Mouse (Mus musculus) limb, embryonic 11.5 days (tissue): Measurements from ENCODE around the gene Socs5. TPM values are rescaled to one million over a fixed set of nuclear protein-coding genes. Genes with fewer than 3 reads are reported as not detected.
A peak's percentile ranks its signal among the peaks of the same experiment; 100 is the strongest.

Source experiments
- ATAC-seq: fragments of 200-750 bp; cut with Nextera tagmentation; 2 replicates; pipeline ENCODE4 v1.8.0; 2017; ENCODE audit warnings: low read depth; ENCODE audit not compliant: insufficient number of reproducible peaks, low FRiP score, low TSS enrichment
- DNase-seq: peaks from one replicate; pipeline ENCODE4 v3.0.0-alpha.2; 2015; ENCODE audit warnings: low spot score
- H3K27ac ChIP-seq: fragments of 300-500 bp; sonication (generic); replicated peaks from 2 replicates; pipeline ENCODE4 v1.5.1; 2014; ENCODE audit warnings: low read depth, mild to moderate bottlenecking, low read length
- H3K27me3 ChIP-seq: fragments of 300-500 bp; sonication (generic); 2 replicates; pipeline ENCODE4 v1.6.1; 2014; ENCODE audit warnings: mild to moderate bottlenecking, low read length, mixed read lengths; ENCODE audit not compliant: control insufficient read depth, insufficient read depth
- H3K36me3 ChIP-seq: fragments of 300-500 bp; sonication (generic); 2 replicates; pipeline ENCODE4 v1.6.1; 2014; ENCODE audit warnings: mild to moderate bottlenecking, low read length, moderate library complexity, mixed read lengths; ENCODE audit not compliant: control insufficient read depth, insufficient read depth
- H3K4me1 ChIP-seq: fragments of 300-500 bp; sonication (generic); 2 replicates; pipeline ENCODE4 v1.6.1; 2014; ENCODE audit warnings: low read length, mixed read lengths; ENCODE audit not compliant: control insufficient read depth, insufficient read depth
- H3K4me2 ChIP-seq: fragments of 300-500 bp; sonication (generic); 2 replicates; pipeline ENCODE4 v1.6.1; 2014; ENCODE audit warnings: low read depth, mild to moderate bottlenecking, moderate library complexity; ENCODE audit not compliant: severe bottlenecking
- H3K4me3 ChIP-seq: fragments of 300-500 bp; sonication (generic); 2 replicates; pipeline ENCODE4 v1.5.1; 2014; ENCODE audit warnings: low read depth, low read length
- H3K9ac ChIP-seq: fragments of 300-500 bp; sonication (generic); 2 replicates; pipeline ENCODE4 v1.6.1; 2014; ENCODE audit warnings: mild to moderate bottlenecking, low read length
- H3K9me3 ChIP-seq: fragments of 300-500 bp; sonication (generic); 2 replicates; pipeline ENCODE4 v1.6.1; 2016; ENCODE audit warnings: low read length; ENCODE audit not compliant: control insufficient read depth
- WGBS: fragments of 180-500 bp; shearing (Covaris S2); extraction: QIAGEN DNeasy Blood & Tissue Kit; methylation state at CpG from one replicate; pipeline ENCODE4 v1.1.7; 2014; 5-methylcytosine and 5-hydroxymethylcytosine counted together
- polyA plus RNA-seq: library from polyadenylated mRNA; unstranded; fragments of >200 nt; fragmentation: Nextera tagmentation; extraction: Ambion mirVana; gene quantifications from 2 replicates; pipeline ENCODE4 v1.2.1, GENCODE M21; 2014

Gene Socs5
- polyA plus RNA-seq, 1 experiment from 2014 or later = 14.4 TPM

GRCm38 (mm10) chr17:87141188-87141935, 33.9 kb downstream of the Socs5 start:
- H3K4me1 ChIP-seq = 0 out of 2 replicates have a peak, but pooled peaks cover 2% of the 10 kb centered on the region
- H3K9ac ChIP-seq = no peak overlapping the region
- 89% methylated on average over 9 of the region's 9 CpGs for WGBS
- no peak overlapping the region for H3K4me2 ChIP-seq
- no peaks in the 10 kb centered on the region for H3K9me3 ChIP-seq
- ATAC-seq (no peak), DNase-seq (no peak)
- H3K36me3 ChIP-seq = no peaks in the 10 kb centered on the region; the same call in 1 of the 2 replicates
- no peak overlapping the region for H3K4me3 ChIP-seq
- H3K27ac ChIP-seq = no peak overlapping the region
- H3K27me3 ChIP-seq = no peaks in the 10 kb centered on the region

GRCm38 (mm10) chr17:87142271-87142670, 34.8 kb downstream of the Socs5 start:
- 0 out of 2 replicates have a peak, but pooled peaks cover 2% of the 10 kb centered on the region for H3K4me1 ChIP-seq
- H3K4me2 ChIP-seq = no peak overlapping the region
- no peak overlapping the region for H3K4me3 ChIP-seq
- H3K27me3 ChIP-seq = no peaks in the 10 kb centered on the region
- no peak for DNase-seq
- WGBS = 58% methylated on average over 11 of the region's 11 CpGs
- no peak for ATAC-seq
- H3K9ac ChIP-seq = no peak overlapping the region
- H3K36me3 ChIP-seq = no peaks in the 10 kb centered on the region
- no peak overlapping the region for H3K27ac ChIP-seq
- H3K9me3 ChIP-seq = no peaks in the 10 kb centered on the region

GRCm38 (mm10) chr17:87143186-87143585, 35.7 kb downstream of the Socs5 start:
- no peak for ATAC-seq
- Histone ChIP-seq H3K9me3 (no peaks in the 10 kb centered on the region), H3K4me2 (no peak overlapping the region), H3K4me1 (0 out of 2 replicates have a peak, but pooled peaks cover 2% of the 10 kb centered on the region), H3K9ac (no peak overlapping the region), H3K27ac (no peak overlapping the region), H3K27me3 (no peaks in the 10 kb centered on the region), H3K4me3 (no peak overlapping the region), H3K36me3 (no peaks in the 10 kb centered on the region)
- WGBS = 71% methylated on average over 14 of the region's 14 CpGs
- no peak for DNase-seq

DNA sequence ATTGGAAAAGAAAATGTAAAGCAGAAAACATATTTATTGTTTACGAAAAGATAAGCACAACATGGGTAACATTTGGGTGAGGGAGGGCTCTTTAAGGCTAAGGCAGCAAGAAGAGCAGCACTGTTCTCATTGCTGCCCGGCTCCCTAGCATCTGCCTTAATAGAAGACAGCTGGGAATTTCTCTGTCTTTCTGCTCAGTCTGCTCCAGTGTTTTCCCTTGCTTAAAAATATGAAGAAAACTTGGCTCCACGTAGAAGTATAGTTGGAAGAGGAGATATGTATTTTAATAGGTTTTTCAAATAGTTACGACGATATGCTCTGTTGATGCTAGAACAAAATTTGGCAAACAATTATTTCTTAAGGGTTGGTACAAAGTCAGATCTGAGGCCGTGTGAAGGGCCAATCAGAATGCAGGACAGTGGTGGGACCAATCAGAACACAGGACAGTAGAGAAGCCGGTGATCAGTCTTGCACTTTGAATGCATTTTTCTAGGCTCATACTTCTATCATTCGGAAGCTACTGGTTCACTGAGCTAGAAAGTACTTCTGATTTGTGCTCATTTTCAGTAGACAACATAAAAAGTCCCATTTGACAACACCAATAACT, 39.0 kb downstream of the Socs5 start:
- ATAC-seq (no peak), DNase-seq (no peak)
- Histone ChIP-seq H3K4me2 (no peak overlapping the region), H3K27ac (no peak overlapping the region), H3K4me3 (no peak overlapping the region), H3K9ac (no peak overlapping the region), H3K4me1 (0 out of 2 replicates have a peak, but pooled peaks cover 2% of the 10 kb centered on the region), H3K36me3 (no peaks in the 10 kb centered on the region), H3K27me3 (no peaks in the 10 kb centered on the region), H3K9me3 (no peaks in the 10 kb centered on the region)
- WGBS = 76% methylated on average over 8 of the region's 8 CpGs

GRCm38 (mm10) chr17:87149762-87150161, 42.3 kb downstream of the Socs5 start:
- H3K27me3 ChIP-seq = no peaks in the 10 kb centered on the region
- H3K9ac ChIP-seq = no peak overlapping the region
- no peak overlapping the region for H3K27ac ChIP-seq
- no peaks in the 10 kb centered on the region for H3K36me3 ChIP-seq
- no peak overlapping the region for H3K4me3 ChIP-seq
- H3K4me2 ChIP-seq = no peak overlapping the region
- H3K9me3 ChIP-seq = no peaks in the 10 kb centered on the region
- no peak for ATAC-seq
- WGBS = 91% methylated on average over 12 of the region's 12 CpGs
- DNase-seq = no peak
- H3K4me1 ChIP-seq = no peaks in the 10 kb centered on the region

DNA sequence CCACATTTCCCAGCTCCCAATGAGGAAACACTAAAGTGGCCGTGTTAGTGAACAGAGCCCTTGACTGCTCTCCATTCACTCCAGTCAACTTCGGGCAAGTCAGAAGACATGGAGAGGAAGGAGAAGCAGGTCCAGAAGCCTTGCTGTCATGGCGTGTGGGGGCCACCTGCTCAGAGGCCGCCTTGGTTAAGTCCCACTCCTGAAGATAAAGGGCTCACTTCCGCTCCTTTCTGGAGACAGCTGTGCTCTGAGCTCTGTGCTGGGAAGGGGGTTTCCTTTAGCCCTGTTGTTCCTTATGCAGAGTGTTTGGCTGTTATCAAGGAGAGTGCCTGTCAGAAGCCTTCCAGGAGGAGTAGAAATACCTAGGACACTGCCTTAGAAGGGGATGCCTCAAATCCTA, 45.5 kb downstream of the Socs5 start:
- Histone ChIP-seq H3K27ac (no peak overlapping the region), H3K27me3 (no peaks in the 10 kb centered on the region), H3K4me2 (no peak overlapping the region), H3K36me3 (no peaks in the 10 kb centered on the region), H3K9ac (no peak overlapping the region), H3K9me3 (no peaks in the 10 kb centered on the region), H3K4me1 (no peaks in the 10 kb centered on the region), H3K4me3 (no peak overlapping the region)
- no peak for ATAC-seq
- DNase-seq = no peak
- WGBS = 50% methylated on average over 5 of the region's 5 CpGs

GRCm38 (mm10) chr17:87155664-87156063, 48.2 kb downstream of the Socs5 start:
- Histone ChIP-seq H3K27me3 (no peaks in the 10 kb centered on the region), H3K36me3 (no peaks in the 10 kb centered on the region), H3K9ac (no peak overlapping the region), H3K27ac (no peak overlapping the region), H3K9me3 (no peaks in the 10 kb centered on the region), H3K4me3 (no peak overlapping the region), H3K4me1 (no peaks in the 10 kb centered on the region), H3K4me2 (no peak overlapping the region)
- DNase-seq = no peak
- ATAC-seq = no peak
- WGBS = 79% methylated on average over 3 of the region's 3 CpGs

GRCm38 (mm10) chr17:87157739-87158138, 50.3 kb downstream of the Socs5 start:
- 61% methylated on average over 13 of the region's 13 CpGs for WGBS
- no peak overlapping the region for H3K4me2 ChIP-seq
- DNase-seq = no peak
- no peak overlapping the region for H3K4me3 ChIP-seq
- peak; percentile 47; the same call in 1 of the 2 replicates for ATAC-seq
- no peaks in the 10 kb centered on the region for H3K4me1 ChIP-seq
- no peaks in the 10 kb centered on the region for H3K27me3 ChIP-seq
- no peak overlapping the region for H3K9ac ChIP-seq
- H3K9me3 ChIP-seq = no peaks in the 10 kb centered on the region
- H3K36me3 ChIP-seq = no peaks in the 10 kb centered on the region
- no peak overlapping the region for H3K27ac ChIP-seq
